ENCODE assay signal across 8 mouse cellular contexts in the genomic region with DNA sequence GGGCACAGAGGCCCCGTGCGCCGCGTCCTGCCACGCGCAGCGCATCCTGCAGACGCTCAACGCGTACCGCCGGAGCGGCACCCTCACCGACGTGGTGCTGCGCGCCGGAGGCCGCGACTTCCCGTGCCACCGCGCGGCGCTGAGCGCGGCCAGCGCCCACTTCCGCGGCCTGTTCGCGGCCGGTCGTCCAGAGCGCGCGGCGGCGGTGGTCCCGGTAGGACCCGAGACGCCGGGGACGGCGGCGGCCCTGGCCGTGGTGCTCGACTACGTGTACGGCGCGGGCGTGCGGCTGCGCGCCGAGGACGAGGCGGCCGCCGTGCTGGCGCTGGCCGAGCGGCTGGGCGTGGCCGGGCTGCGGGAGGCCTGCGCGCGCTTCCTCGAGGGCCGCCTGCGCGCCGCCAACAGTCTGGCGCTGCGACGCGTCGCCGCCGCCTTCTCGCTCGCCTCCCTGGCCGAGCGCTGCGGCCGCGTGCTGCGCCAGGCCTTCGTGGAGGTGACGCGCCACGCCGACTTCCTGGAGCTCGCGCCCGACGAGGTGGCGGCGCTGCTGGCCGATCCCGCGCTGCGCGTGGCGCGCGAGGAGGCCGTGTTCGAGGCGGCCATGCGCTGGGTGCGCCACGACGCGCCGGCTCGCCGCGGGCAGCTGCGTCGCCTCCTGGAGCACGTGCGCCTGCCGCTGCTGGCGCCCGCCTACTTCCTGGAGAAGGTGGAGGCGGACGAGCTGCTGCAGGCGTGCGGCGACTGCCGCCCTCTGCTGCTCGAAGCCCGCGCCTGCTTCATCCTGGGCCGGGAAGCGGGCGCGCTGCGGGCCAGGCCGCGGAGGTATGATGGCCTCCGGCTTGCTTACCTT. TPM values are rescaled to one million over a fixed set of nuclear protein-coding genes. Genes with fewer than 3 reads are reported as not detected.
DNase-seq lines count a peak whose midpoint lies in the region; ATAC-seq and TF ChIP-seq lines count a peak whose summit lies in the region.

No protein-coding gene starts in this region.

- peaks cover 1% of the 10 kb centered on the region for H3K4me1 ChIP-seq in ES-Bruce4 (ENCODE audit: control insufficient read depth, insufficient read depth, low read length)
- H3K4me1 ChIP-seq in cerebellum, adult 2 months (ENCODE audit: control insufficient read depth, insufficient read depth, low read length): peaks cover 26% of the 10 kb centered on the region
- H3K4me1 ChIP-seq in hindbrain, embryonic 13.5 days (replicated peaks): peaks cover 56% of the 10 kb centered on the region

- H3K4me3 ChIP-seq in ES-Bruce4 (ENCODE audit: low read depth, low read length) (peak overlapping the region; percentile 50), macrophage (ENCODE audit: inconsistent target) (peak overlapping the region; percentile 43)
- peak overlapping the region; percentile 54 for H3K4me3 ChIP-seq in cerebellum, adult 2 months (replicated peaks; ENCODE audit: insufficient read depth, low read depth, low read length)
- peak overlapping the region; percentile 53 for H3K4me3 ChIP-seq in hindbrain, embryonic 13.5 days

- peaks cover 3% of the 10 kb centered on the region; the same call in 1 of the 2 replicates for H3K79me2 ChIP-seq in macrophage (ENCODE audit: inconsistent target)

- peak; percentile 55 to 57 for DNase-seq in cerebellum, adult 2 months
- peak; percentile 58 to 92 for DNase-seq in left cerebral cortex, postnatal 10 days (ENCODE audit: extremely low spot score in 1 of 2, low spot score in 2 of 2)
- peak; percentile 88 for DNase-seq in retina, postnatal 1 day
- peak; percentile 83 for DNase-seq in thymus, postnatal 25 days

- no peak overlapping the region for H3K27ac ChIP-seq in ES-Bruce4 (ENCODE audit: insufficient read depth, low read length)
- peak overlapping the region; percentile 1; the same call in 1 of the 2 replicates for H3K27ac ChIP-seq in cerebellum, adult 2 months (ENCODE audit: insufficient read depth, low read length)
- H3K27ac ChIP-seq in hindbrain, embryonic 13.5 days: peak overlapping the region; percentile 94
- H3K27ac ChIP-seq in macrophage: peak overlapping the region; percentile 65

- no peaks in the 10 kb centered on the region for H3K36me3 ChIP-seq in ES-Bruce4 (ENCODE audit: control insufficient read depth, insufficient read depth, low read length, poor library complexity, severe bottlenecking)
- H3K36me3 ChIP-seq in hindbrain, embryonic 13.5 days: peaks cover 23% of the 10 kb centered on the region
- H3K36me3 ChIP-seq in macrophage (ENCODE audit: inconsistent target): 0 out of 2 replicates have a peak, but pooled peaks cover 3% of the 10 kb centered on the region

- 3% methylated on average over 145 of the region's 145 CpGs for WGBS in cerebellum, adult 2 months
- 2% methylated on average over 92 of the region's 145 CpGs for WGBS in hindbrain, embryonic 13.5 days
- WGBS in macrophage (ENCODE audit: missing documents): 1% methylated on average over 117 of the region's 145 CpGs

- intact Hi-C loops in left cerebral cortex, postnatal 10 days (cut with DNase I): no loop called here

- TF ChIP-seq CTCF in ES-Bruce4 (IDR thresholded peaks at IDR 0.05; ENCODE audit: low read depth, low read length): peak; percentile 39
- no peak for TF ChIP-seq CTCF in cerebellum, adult 2 months (IDR thresholded peaks at IDR 0.05; ENCODE audit: borderline replicate concordance, insufficient read depth, low read depth, low read length)

- no peaks in the 10 kb centered on the region for H3K27me3 ChIP-seq in ES-Bruce4 (ENCODE audit: control insufficient read depth, insufficient read depth, low read length, poor library complexity, severe bottlenecking)
- H3K27me3 ChIP-seq in cerebellum, adult 2 months (ENCODE audit: control insufficient read depth, insufficient read depth, low read length): no peaks in the 10 kb centered on the region
- no peaks in the 10 kb centered on the region for H3K27me3 ChIP-seq in hindbrain, embryonic 13.5 days

- no peak for TF ChIP-seq EP300 in ES-Bruce4 (IDR thresholded peaks at IDR 0.05; ENCODE audit: insufficient read depth, low read depth, low read length)

- TF ChIP-seq POLR2A in ES-Bruce4 (IDR thresholded peaks at IDR 0.05; ENCODE audit: insufficient read depth, low read length): no peak
- TF ChIP-seq POLR2A in cerebellum, adult 2 months (IDR thresholded peaks at IDR 0.05; ENCODE audit: borderline replicate concordance, insufficient read depth, low read length): no peak

- peak overlapping the region; percentile 72 for H3K4me2 ChIP-seq in hindbrain, embryonic 13.5 days

- peak overlapping the region; percentile 35 for H3K9ac ChIP-seq in ES-Bruce4 (ENCODE audit: low read depth, poor library complexity, severe bottlenecking)
- peak overlapping the region; percentile 83 for H3K9ac ChIP-seq in hindbrain, embryonic 13.5 days

- no peaks in the 10 kb centered on the region for H3K9me3 ChIP-seq in ES-Bruce4 (replicated peaks; ENCODE audit: control insufficient read depth, insufficient read depth, low read length, poor library complexity, severe bottlenecking)
- no peaks in the 10 kb centered on the region for H3K9me3 ChIP-seq in hindbrain, embryonic 13.5 days

- ATAC-seq in frontal cortex, adult (ENCODE audit: low TSS enrichment): peak; percentile 69
- peak; percentile 75 for ATAC-seq in hindbrain, embryonic 13.5 days (ENCODE audit: low FRiP score)

RNA-seq across cellular contexts. Expression of gene Klhl35, which starts 2.7 kb away (rescaled TPM):
- not detected in 2 replicates for polyA plus RNA-seq in ES-Bruce4 (2011; ENCODE audit: insufficient read depth, insufficient read length, low read depth, missing spikeins)
- polyA plus RNA-seq in cerebellum, adult 2 months (2012; rRNA removed): 1.1 and 1.4 TPM in 2 replicates
- polyA plus RNA-seq in hindbrain, embryonic 13.5 days (2015; fragmentation: Nextera tagmentation; extraction: Ambion mirVana): 7.4 and 12.2 TPM in 2 replicates
- total RNA-seq in left cerebral cortex, postnatal 10 days (2021): 1 to 10 TPM; 1.4 to 2.6 TPM
- total RNA-seq in macrophage (2018; cell fraction: chromatin; rRNA removed): 1 to 10 TPM in 6 of 26 experiments, under 1 TPM in 2, not detected in 18; 0.70 to 2.4 (median 1.6) TPM
- total RNA-seq in macrophage (2018; cell fraction: cytosol; rRNA removed): 1 to 10 TPM in 1 of 26 experiments, under 1 TPM in 25; 0.11 to 1.1 (median 0.31) TPM
- 1 to 10 TPM in 5 of 26 experiments, under 1 TPM in 6, not detected in 15; 0.31 to 1.5 (median 0.89) TPM for total RNA-seq in macrophage (2018; cell fraction: nucleus; rRNA removed)
- polyA plus RNA-seq in macrophage (2018): 0.26 to 0.35 TPM in 2 of 3 replicates, not detected in the other

RNA-seq across cellular contexts. Expression of gene Rps3, which starts 15.0 kb away (rescaled TPM):
- polyA plus RNA-seq in ES-Bruce4 (2011; ENCODE audit: insufficient read depth, insufficient read length, low read depth, missing spikeins) (2,316 and 2,405 TPM in 2 replicates), macrophage (2018) (269 to 859 TPM (median 797 TPM) in 3 replicates)
- 391 and 434 TPM in 2 replicates for polyA plus RNA-seq in cerebellum, adult 2 months (2012; rRNA removed)
- polyA plus RNA-seq in hindbrain, embryonic 13.5 days (2015; fragmentation: Nextera tagmentation; extraction: Ambion mirVana): 523 and 532 TPM in 2 replicates
- total RNA-seq in left cerebral cortex, postnatal 10 days (2021): 100 to 1,000 TPM; 266 to 286 TPM
- 100 to 1,000 TPM in 1 of 26 experiments, 10 to 100 TPM in 25; 26.2 to 122 (median 50.9) TPM for total RNA-seq in macrophage (2018; cell fraction: chromatin; rRNA removed)
- 100 to 1,000 TPM; 181 to 369 (median 243) TPM for total RNA-seq in macrophage (2018; cell fraction: cytosol; rRNA removed)
- 100 to 1,000 TPM in 5 of 26 experiments, 10 to 100 TPM in 21; 59.6 to 128 (median 84.4) TPM for total RNA-seq in macrophage (2018; cell fraction: nucleus; rRNA removed)
